Mouse (Mus musculus) lung, postnatal 0 days (tissue): ENCODE results near the gene Trim62. TPM values are rescaled to one million over a fixed set of nuclear protein-coding genes. Genes with fewer than 3 reads are reported as not detected.

Experiments used
- ATAC-seq: fragments of 200-750 bp; cut with Nextera tagmentation; 2 replicates; pipeline ENCODE4 v1.8.0; 2017; ENCODE audit warnings: moderate library complexity
- DNase-seq: peaks from one replicate; pipeline ENCODE4 v3.0.0-alpha.2; 2016; ENCODE audit warnings: low spot score
- H3K27ac ChIP-seq: fragments of 300-500 bp; sonication (generic); 2 replicates; pipeline ENCODE4 v1.5.1; 2014; ENCODE audit warnings: antibody characterized with exemption, mild to moderate bottlenecking, low read length, mixed read lengths
- H3K27me3 ChIP-seq: fragments of 300-500 bp; sonication (generic); replicated peaks from 2 replicates; pipeline ENCODE4 v1.6.1; 2014; ENCODE audit warnings: low read length, mixed read lengths; ENCODE audit not compliant: insufficient read depth
- H3K36me3 ChIP-seq: fragments of 300-500 bp; sonication (generic); 2 replicates; pipeline ENCODE4 v1.6.1; 2014; ENCODE audit warnings: low read length, mixed read lengths; ENCODE audit not compliant: insufficient read depth
- H3K4me1 ChIP-seq: fragments of 300-500 bp; sonication (generic); 2 replicates; pipeline ENCODE4 v1.6.1; 2014; ENCODE audit warnings: antibody characterized with exemption, low read depth, low read length, mixed read lengths; ENCODE audit not compliant: insufficient read depth
- H3K4me2 ChIP-seq: fragments of 300-500 bp; sonication (generic); replicated peaks from 2 replicates; pipeline ENCODE4 v1.6.1; 2014; ENCODE audit warnings: low read depth, mild to moderate bottlenecking, low read length, moderate library complexity, mixed read lengths
- H3K4me3 ChIP-seq: fragments of 300-500 bp; sonication (generic); 2 replicates; pipeline ENCODE4 v1.5.1; 2014; ENCODE audit warnings: low read depth, low read length
- H3K9ac ChIP-seq: fragments of 300-500 bp; sonication (generic); replicated peaks from 2 replicates; pipeline ENCODE4 v1.6.1; 2014; ENCODE audit warnings: low read depth, mild to moderate bottlenecking
- H3K9me3 ChIP-seq: fragments of 300-500 bp; sonication (generic); 2 replicates; pipeline ENCODE4 v1.6.1; 2016; ENCODE audit warnings: low read length, mixed read lengths
- CTCF ChIP-seq: IDR thresholded peaks from 2 replicates; pipeline ENCODE4 v1.5.1; 2016; ENCODE audit warnings: antibody characterized with exemption, mild to moderate bottlenecking
- EP300 ChIP-seq: IDR thresholded peaks from 2 replicates; pipeline ENCODE4 v1.6.1; 2016; ENCODE audit warnings: antibody characterized with exemption, mild to moderate bottlenecking, control low read depth
- WGBS: fragments of 180-500 bp; shearing (Covaris S2); extraction: QIAGEN DNeasy Blood & Tissue Kit; methylation state at CpG from one replicate; pipeline ENCODE4 v1.1.7; 2014; 5-methylcytosine and 5-hydroxymethylcytosine counted together
- polyA plus RNA-seq: library from polyadenylated mRNA; unstranded; fragments of >200 nt; fragmentation: Nextera tagmentation; extraction: Ambion mirVana; gene quantifications from 2 replicates; pipeline ENCODE4 v1.2.1, GENCODE M21; 2015

Trim62 gene
- polyA plus RNA-seq, 1 experiment from 2014 or later = 3.3 TPM

DNA sequence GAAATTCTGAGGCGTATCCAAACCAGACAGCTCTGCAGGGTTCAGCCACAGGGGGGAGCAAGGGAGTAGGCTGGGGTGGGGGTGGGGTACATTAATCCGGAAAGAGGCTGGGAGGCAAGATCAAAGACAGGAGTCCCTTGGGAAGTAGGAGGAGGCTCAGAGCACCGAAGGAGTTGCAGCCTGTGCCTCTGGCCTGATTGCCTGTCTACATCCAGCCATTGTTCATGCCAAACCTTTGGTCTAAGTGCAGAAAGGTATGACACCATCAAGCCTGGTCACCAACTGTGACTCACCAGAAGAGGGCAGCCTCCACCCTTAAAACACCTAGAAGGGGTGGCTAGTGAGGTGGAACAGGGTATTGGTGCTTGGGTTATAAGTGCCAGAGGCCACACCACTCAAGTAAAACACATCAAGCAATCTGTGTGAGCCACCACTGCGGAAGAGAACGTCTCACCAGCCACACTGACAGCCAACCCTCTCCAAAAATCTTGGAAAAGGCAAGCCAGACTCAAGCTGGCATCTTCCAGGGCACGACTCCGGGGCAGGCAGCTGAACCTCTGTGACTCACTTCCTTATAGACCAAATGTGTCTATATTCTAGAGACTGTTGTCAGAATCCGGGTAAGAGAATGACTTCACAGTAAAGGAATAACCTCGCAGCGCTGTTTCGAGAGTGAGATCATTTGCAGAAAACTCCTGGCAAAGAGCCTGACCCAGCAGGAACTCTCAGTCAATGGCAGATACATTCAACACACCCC lies 74.0 kb downstream of the Trim62 start:
- peak; percentile 87 for DNase-seq
- peak; percentile 76 for TF ChIP-seq CTCF
- TF ChIP-seq EP300 = no peak
- no peaks in the 10 kb centered on the region for H3K27me3 ChIP-seq
- 0 out of 2 replicates have a peak overlapping the region, but pooled peaks have one; percentile 52 for H3K27ac ChIP-seq
- no peak overlapping the region for H3K4me3 ChIP-seq
- peak; percentile 80 for ATAC-seq
- no peak overlapping the region for H3K4me2 ChIP-seq
- peaks cover 5% of the 10 kb centered on the region; the same call in 1 of the 2 replicates for H3K4me1 ChIP-seq
- H3K9ac ChIP-seq = no peak overlapping the region
- H3K36me3 ChIP-seq = no peaks in the 10 kb centered on the region
- no peaks in the 10 kb centered on the region for H3K9me3 ChIP-seq
- WGBS = 18% methylated on average over 11 of the region's 11 CpGs

DNA sequence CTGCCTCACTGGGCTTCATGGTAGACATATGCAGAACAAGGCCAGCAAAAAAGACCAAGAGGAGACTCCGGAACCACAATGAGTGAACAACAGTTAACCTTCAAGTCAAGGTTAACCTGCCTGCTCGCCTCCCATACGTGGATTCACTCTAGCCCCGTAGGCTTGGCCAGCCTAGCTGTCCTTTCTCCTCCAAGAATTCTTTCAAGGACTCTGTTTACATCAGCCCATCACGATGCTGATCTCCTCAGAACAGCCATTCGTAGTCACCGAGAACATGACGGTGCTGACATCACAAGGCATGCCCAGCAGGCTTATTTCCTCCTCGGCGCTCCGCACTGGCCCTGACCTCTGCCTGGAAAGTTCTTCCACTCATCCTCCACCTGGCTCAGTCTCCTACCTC lies 74.8 kb downstream of the Trim62 start:
- H3K27me3 ChIP-seq = no peaks in the 10 kb centered on the region
- no peak overlapping the region for H3K4me3 ChIP-seq
- H3K9ac ChIP-seq = no peak overlapping the region
- DNase-seq = no peak
- TF ChIP-seq CTCF (no peak), EP300 (no peak)
- no peak for ATAC-seq
- 76% methylated on average over 11 of the region's 11 CpGs for WGBS
- no peaks in the 10 kb centered on the region for H3K9me3 ChIP-seq
- peak overlapping the region; percentile 52; the same call in 1 of the 2 replicates for H3K27ac ChIP-seq
- no peak overlapping the region for H3K4me2 ChIP-seq
- H3K4me1 ChIP-seq = peaks cover 5% of the 10 kb centered on the region; the same call in 1 of the 2 replicates
- H3K36me3 ChIP-seq = no peaks in the 10 kb centered on the region

DNA sequence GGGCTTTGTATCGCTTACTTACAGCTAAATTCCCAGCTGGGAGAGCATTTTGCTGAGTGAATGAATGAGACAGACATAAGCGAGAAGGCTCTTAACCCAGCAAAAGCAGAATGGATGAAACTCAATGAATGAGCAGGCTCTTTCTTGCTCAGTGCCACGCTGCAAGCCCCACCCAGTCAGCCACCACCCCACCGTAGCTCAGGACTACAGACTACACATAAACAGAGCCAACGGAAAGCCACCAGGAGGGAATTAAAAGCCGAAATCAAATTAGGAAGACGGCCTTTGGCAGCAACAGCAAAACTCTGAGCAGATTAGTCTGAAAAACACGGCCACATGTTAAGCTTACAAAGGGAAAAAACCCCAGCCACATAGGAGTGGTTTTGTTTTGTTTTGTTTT lies 75.5 kb downstream of the Trim62 start:
- no peak overlapping the region for H3K4me3 ChIP-seq
- 79% methylated on average over 8 of the region's 8 CpGs for WGBS
- H3K9ac ChIP-seq = no peak overlapping the region
- DNase-seq (no peak), ATAC-seq (no peak)
- TF ChIP-seq CTCF = no peak
- no peak for TF ChIP-seq EP300
- H3K9me3 ChIP-seq = no peaks in the 10 kb centered on the region
- H3K27ac ChIP-seq = no peak overlapping the region
- no peak overlapping the region for H3K4me2 ChIP-seq
- peaks cover 5% of the 10 kb centered on the region; the same call in 1 of the 2 replicates for H3K4me1 ChIP-seq
- H3K27me3 ChIP-seq = no peaks in the 10 kb centered on the region
- H3K36me3 ChIP-seq = no peaks in the 10 kb centered on the region

DNA sequence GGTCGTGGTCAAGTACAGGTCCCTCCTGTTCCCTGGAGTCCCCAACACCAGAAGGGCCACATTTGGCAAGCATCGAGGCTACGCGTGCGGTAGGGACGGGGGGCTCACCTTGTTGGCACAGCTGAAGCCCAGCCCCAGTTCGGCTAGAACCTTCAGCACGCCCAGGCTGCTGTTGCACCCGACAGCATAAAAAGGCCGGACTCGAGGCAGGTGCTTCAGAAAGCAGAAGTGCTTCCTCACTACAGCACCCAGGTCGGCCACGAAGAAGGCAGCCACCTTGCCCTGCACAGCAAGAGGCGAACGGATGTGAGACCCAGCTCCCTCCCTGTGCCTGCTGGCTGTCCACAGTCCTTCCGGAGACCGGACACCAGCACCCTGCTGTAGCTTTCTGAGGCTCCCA lies 76.3 kb downstream of the Trim62 start:
- no peak overlapping the region for H3K9ac ChIP-seq
- TF ChIP-seq EP300 = no peak
- TF ChIP-seq CTCF = no peak
- no peaks in the 10 kb centered on the region for H3K9me3 ChIP-seq
- H3K4me1 ChIP-seq = peaks cover 5% of the 10 kb centered on the region; the same call in 1 of the 2 replicates
- no peak overlapping the region for H3K4me3 ChIP-seq
- 77% methylated on average over 17 of the region's 17 CpGs for WGBS
- DNase-seq = no peak
- no peaks in the 10 kb centered on the region for H3K36me3 ChIP-seq
- H3K27me3 ChIP-seq = 0 out of 2 replicates have a peak, but pooled peaks cover 1% of the 10 kb centered on the region
- H3K4me2 ChIP-seq = no peak overlapping the region
- no peak for ATAC-seq
- no peak overlapping the region for H3K27ac ChIP-seq

Other genes with a start within 250 kb of the Trim62 start
- gene Phc2, start 228.9 kb upstream of the Trim62 start, polyA plus RNA-seq = 53.6 and 56.3 TPM in 2 replicates
- gene A3galt2, start 128.2 kb upstream of the Trim62 start, polyA plus RNA-seq = 0.04 and 0.08 TPM in 2 replicates
- gene Zfp362, start 77.5 kb upstream of the Trim62 start, polyA plus RNA-seq = 21.6 and 23.8 TPM in 2 replicates
- 39.0 and 42.2 TPM in 2 replicates for gene Azin2, start 78.9 kb downstream of the Trim62 start, polyA plus RNA-seq
- 85.7 and 89.7 TPM in 2 replicates for gene Ak2, start 108.4 kb downstream of the Trim62 start, polyA plus RNA-seq
- gene Rnf19b, start 174.7 kb downstream of the Trim62 start, polyA plus RNA-seq = 10.9 and 11.7 TPM in 2 replicates
- gene Tmem54, start 222.0 kb downstream of the Trim62 start, polyA plus RNA-seq = 2.4 and 2.9 TPM in 2 replicates
- 0.51 and 1.1 TPM in 2 replicates for gene Hpca, start 238.5 kb downstream of the Trim62 start, polyA plus RNA-seq